Mouse (Mus musculus): ENCODE data around the gene Syk. TPM values are rescaled to one million over a fixed set of nuclear protein-coding genes. Genes with fewer than 3 reads are reported as not detected.

Gene Syk
- polyA plus RNA-seq, 1 experiment = 55.7 TPM

DNA sequence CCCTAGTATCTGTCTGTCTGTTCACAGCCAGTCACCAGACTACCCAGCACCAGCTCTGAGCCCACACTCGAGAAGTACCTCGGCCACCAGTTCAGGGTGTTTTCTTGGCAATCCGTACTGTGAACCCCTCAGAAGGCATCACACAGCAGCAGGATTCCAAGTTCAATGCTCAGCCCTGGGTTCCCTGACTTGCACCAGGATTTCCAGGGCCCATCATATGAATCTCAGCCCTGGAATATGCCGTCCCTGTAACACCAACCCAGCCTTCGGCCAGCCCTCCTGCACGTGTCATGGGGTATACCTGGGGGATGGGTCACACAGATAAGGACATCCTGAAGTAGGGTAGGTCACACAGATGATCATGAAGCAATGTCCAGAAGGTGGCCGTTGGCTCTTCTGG lies 75.0 kb downstream of the Syk start:
- no peak for TF ChIP-seq FLI1 (IDR thresholded peaks at IDR 0.05; ENCODE audit: low read length)
- TF ChIP-seq GATA1 (IDR thresholded peaks at IDR 0.05; ENCODE audit: borderline replicate concordance, low read length) = no peak
- H3K36me3 ChIP-seq (replicated peaks; ENCODE audit: low read length) = no peaks in the 10 kb centered on the region
- peaks cover 60% of the 10 kb centered on the region for H3K27me3 ChIP-seq (replicated peaks)
- peaks cover 9% of the 10 kb centered on the region for H3K9me3 ChIP-seq
- peaks cover 27% of the 10 kb centered on the region for H3K4me1 ChIP-seq
- no peak overlapping the region for H3K4me3 ChIP-seq (replicated peaks)

- Histone ChIP-seq H3K36me3 (replicated peaks; ENCODE audit: low read length) (no peaks in the 10 kb centered on the region), H3K9me3 (peaks cover 8% of the 10 kb centered on the region; the same call in 1 of the 2 replicates), H3K4me1 (peaks cover 27% of the 10 kb centered on the region), H3K4me3 (replicated peaks) (no peak overlapping the region), H3K27me3 (replicated peaks) (peaks cover 59% of the 10 kb centered on the region)
- TF ChIP-seq FLI1 (IDR thresholded peaks at IDR 0.05; ENCODE audit: low read length) (no peak), GATA1 (IDR thresholded peaks at IDR 0.05; ENCODE audit: borderline replicate concordance, low read length) (no peak)
Observed at GRCm38 (mm10) chr13:52658477-52658876, 75.5 kb downstream of the Syk start.

GRCm38 (mm10) chr13:52659171-52659665 lies 76.2 kb downstream of the Syk start:
- no peaks in the 10 kb centered on the region for H3K36me3 ChIP-seq (replicated peaks; ENCODE audit: low read length)
- no peak overlapping the region for H3K4me3 ChIP-seq (replicated peaks)
- H3K9me3 ChIP-seq = peaks cover 8% of the 10 kb centered on the region; the same call in 1 of the 2 replicates
- TF ChIP-seq FLI1 (IDR thresholded peaks at IDR 0.05; ENCODE audit: low read length) (no peak), GATA1 (IDR thresholded peaks at IDR 0.05; ENCODE audit: borderline replicate concordance, low read length) (no peak)
- peaks cover 27% of the 10 kb centered on the region for H3K4me1 ChIP-seq
- H3K27me3 ChIP-seq (replicated peaks) = peaks cover 61% of the 10 kb centered on the region

- no peak overlapping the region for H3K4me3 ChIP-seq (replicated peaks)
- no peaks in the 10 kb centered on the region for H3K36me3 ChIP-seq (replicated peaks; ENCODE audit: low read length)
- no peak for TF ChIP-seq FLI1 (IDR thresholded peaks at IDR 0.05; ENCODE audit: low read length)
- TF ChIP-seq GATA1 (IDR thresholded peaks at IDR 0.05; ENCODE audit: borderline replicate concordance, low read length) = no peak
- peaks cover 12% of the 10 kb centered on the region for H3K4me1 ChIP-seq
- H3K9me3 ChIP-seq = peaks cover 8% of the 10 kb centered on the region; the same call in 1 of the 2 replicates
- H3K27me3 ChIP-seq (replicated peaks) = peaks cover 23% of the 10 kb centered on the region
Observed at GRCm38 (mm10) chr13:52669889-52670288, 86.9 kb downstream of the Syk start.

- peaks cover 3% of the 10 kb centered on the region for H3K27me3 ChIP-seq (replicated peaks)
- TF ChIP-seq FLI1 (IDR thresholded peaks at IDR 0.05; ENCODE audit: low read length) (no peak), GATA1 (IDR thresholded peaks at IDR 0.05; ENCODE audit: borderline replicate concordance, low read length) (no peak)
- peaks cover 12% of the 10 kb centered on the region for H3K4me1 ChIP-seq
- no peaks in the 10 kb centered on the region for H3K36me3 ChIP-seq (replicated peaks; ENCODE audit: low read length)
- no peak overlapping the region for H3K4me3 ChIP-seq (replicated peaks)
- peaks cover 17% of the 10 kb centered on the region for H3K9me3 ChIP-seq
Observed at GRCm38 (mm10) chr13:52673272-52673671, 90.3 kb downstream of the Syk start.

- peaks cover 18% of the 10 kb centered on the region for H3K9me3 ChIP-seq
- peaks cover 5% of the 10 kb centered on the region for H3K27me3 ChIP-seq (replicated peaks)
- H3K4me1 ChIP-seq = peaks cover 12% of the 10 kb centered on the region
- H3K36me3 ChIP-seq (replicated peaks; ENCODE audit: low read length) = no peaks in the 10 kb centered on the region
- TF ChIP-seq GATA1 (IDR thresholded peaks at IDR 0.05; ENCODE audit: borderline replicate concordance, low read length) (no peak), FLI1 (IDR thresholded peaks at IDR 0.05; ENCODE audit: low read length) (no peak)
- no peak overlapping the region for H3K4me3 ChIP-seq (replicated peaks)
Observed at GRCm38 (mm10) chr13:52673856-52674255, 90.9 kb downstream of the Syk start.

DNA sequence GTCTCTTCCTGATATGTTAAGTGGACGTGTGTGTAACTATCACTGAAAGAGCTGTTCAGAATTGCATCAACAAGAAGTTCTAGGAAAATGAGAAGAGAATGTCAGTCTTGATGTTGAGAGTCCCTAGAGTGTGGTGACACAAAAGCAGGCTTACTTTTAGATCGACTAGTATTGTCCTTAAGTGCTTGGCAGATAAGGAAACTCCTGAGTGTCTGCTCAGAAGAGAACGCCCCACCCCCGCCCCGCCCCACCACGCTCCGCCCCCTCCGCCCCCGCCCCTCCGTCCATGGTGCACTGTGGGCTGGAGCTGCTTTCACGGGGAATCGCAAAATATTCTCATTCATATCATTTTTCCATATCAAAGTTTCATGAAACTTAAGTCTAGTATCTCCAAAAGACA lies 91.9 kb downstream of the Syk start:
- TF ChIP-seq GATA1 (IDR thresholded peaks at IDR 0.05; ENCODE audit: borderline replicate concordance, low read length) (no peak), FLI1 (IDR thresholded peaks at IDR 0.05; ENCODE audit: low read length) (no peak)
- Histone ChIP-seq H3K4me1 (peaks cover 12% of the 10 kb centered on the region), H3K9me3 (peaks cover 18% of the 10 kb centered on the region), H3K36me3 (replicated peaks; ENCODE audit: low read length) (no peaks in the 10 kb centered on the region), H3K27me3 (replicated peaks) (peaks cover 13% of the 10 kb centered on the region), H3K4me3 (replicated peaks) (no peak overlapping the region)

GRCm38 (mm10) chr13:52675526-52676294 lies 92.7 kb downstream of the Syk start:
- TF ChIP-seq GATA1 (IDR thresholded peaks at IDR 0.05; ENCODE audit: borderline replicate concordance, low read length) = no peak
- TF ChIP-seq FLI1 (IDR thresholded peaks at IDR 0.05; ENCODE audit: low read length) = no peak
- Histone ChIP-seq H3K27me3 (replicated peaks) (peaks cover 19% of the 10 kb centered on the region), H3K4me1 (peaks cover 12% of the 10 kb centered on the region), H3K9me3 (peaks cover 18% of the 10 kb centered on the region), H3K36me3 (replicated peaks; ENCODE audit: low read length) (no peaks in the 10 kb centered on the region), H3K4me3 (replicated peaks) (no peak overlapping the region)

DNA sequence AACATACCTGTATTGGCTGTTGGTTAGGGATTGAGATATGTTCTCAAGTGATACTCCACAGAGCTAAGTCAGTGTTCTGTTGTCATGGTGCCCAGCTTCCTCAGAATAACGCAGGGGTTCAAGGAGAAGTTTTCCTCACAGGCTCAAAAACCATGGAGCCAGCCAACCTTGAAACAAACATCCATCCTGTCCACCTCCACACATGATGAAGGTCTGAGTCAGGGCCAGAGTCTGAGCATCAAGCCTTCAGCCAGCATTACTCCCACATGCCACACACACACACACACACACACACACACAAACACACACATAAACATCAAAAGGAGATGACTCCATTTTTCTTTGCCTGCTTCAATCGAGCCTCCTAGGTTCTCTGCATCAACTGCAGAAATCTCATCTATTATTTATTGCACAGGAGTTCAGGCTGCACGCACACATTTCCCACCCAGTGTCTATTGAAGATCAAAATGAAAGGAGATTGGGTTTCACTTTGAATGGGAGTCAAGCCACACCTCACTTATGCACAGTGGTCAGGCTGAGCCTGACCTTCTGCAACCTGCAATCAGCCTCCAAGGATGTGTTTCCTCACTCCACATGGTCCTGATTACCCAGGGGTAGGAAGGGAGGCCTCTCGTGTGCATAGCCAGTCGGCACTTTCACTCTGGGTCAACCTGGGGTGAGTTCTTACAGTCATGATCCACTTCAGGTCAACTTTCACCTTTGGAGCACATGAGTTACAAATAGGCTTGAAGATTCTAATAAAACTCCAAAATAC lies 93.9 kb downstream of the Syk start:
- Histone ChIP-seq H3K9me3 (peaks cover 18% of the 10 kb centered on the region), H3K27me3 (replicated peaks) (peaks cover 29% of the 10 kb centered on the region), H3K4me3 (replicated peaks) (no peak overlapping the region), H3K36me3 (replicated peaks; ENCODE audit: low read length) (no peaks in the 10 kb centered on the region), H3K4me1 (peaks cover 12% of the 10 kb centered on the region)
- no peak for TF ChIP-seq GATA1 (IDR thresholded peaks at IDR 0.05; ENCODE audit: borderline replicate concordance, low read length)
- TF ChIP-seq FLI1 (IDR thresholded peaks at IDR 0.05; ENCODE audit: low read length) = no peak

- no peaks in the 10 kb centered on the region for H3K36me3 ChIP-seq (replicated peaks; ENCODE audit: low read length)
- no peaks in the 10 kb centered on the region for H3K4me1 ChIP-seq
- H3K27me3 ChIP-seq (replicated peaks) = peaks cover 41% of the 10 kb centered on the region
- TF ChIP-seq GATA1 (IDR thresholded peaks at IDR 0.05; ENCODE audit: borderline replicate concordance, low read length) (no peak), FLI1 (IDR thresholded peaks at IDR 0.05; ENCODE audit: low read length) (no peak)
- peaks cover 10% of the 10 kb centered on the region for H3K9me3 ChIP-seq
- H3K4me3 ChIP-seq (replicated peaks) = no peak overlapping the region
Observed at GRCm38 (mm10) chr13:52679906-52680305, 96.9 kb downstream of the Syk start.

Measured in megakaryocyte, embryonic 14.5 days (primary cell).